ENCODE assay signal across 17 mouse cellular contexts in genomic region chr2:4083877-4084276, GRCm38 (mm10).
DNase-seq lines count a peak whose midpoint lies in the region; ATAC-seq lines count a peak whose summit lies in the region.
"Had no signal": no experiment of that assay in that cellular context is flagged by ENCODE, and none has a peak within 500 bp of the region (broad histone marks: within the 10 kb centered on the region; RNA-seq: fewer than 3 reads in every experiment).

No protein-coding gene starts in this region.

- no peak overlapping the region for H3K4me2 ChIP-seq in kidney, embryonic 16.5 days (replicated peaks; ENCODE audit: low read depth, low read length)
- H3K4me2 ChIP-seq: hindbrain, embryonic 14.5 days; limb, embryonic 12.5 days; liver, embryonic 15.5 days had no signal

- no peak overlapping the region for H3K27ac ChIP-seq in kidney, embryonic 16.5 days (ENCODE audit: low read length)
- H3K27ac ChIP-seq: heart, adult 2 months; hindbrain, embryonic 14.5 days; limb, embryonic 12.5 days; liver, embryonic 15.5 days had no signal

- H3K9ac ChIP-seq in kidney, embryonic 16.5 days (replicated peaks; ENCODE audit: low read length): no peak overlapping the region
- H3K9ac ChIP-seq: hindbrain, embryonic 14.5 days; limb, embryonic 12.5 days; liver, embryonic 15.5 days had no signal

- no peaks in the 10 kb centered on the region for H3K36me3 ChIP-seq in kidney, embryonic 16.5 days (ENCODE audit: insufficient read depth, low read length)
- H3K36me3 ChIP-seq: limb, embryonic 12.5 days; liver, embryonic 15.5 days had no signal

- no peaks in the 10 kb centered on the region for H3K9me3 ChIP-seq in kidney, embryonic 16.5 days (ENCODE audit: low read length)
- H3K9me3 ChIP-seq: limb, embryonic 12.5 days; liver, embryonic 15.5 days had no signal

- 71% methylated on average over 6 of the region's 6 CpGs for WGBS in kidney, embryonic 16.5 days

- H3K4me1 ChIP-seq in kidney, embryonic 16.5 days (ENCODE audit: insufficient read depth, low read length): no peaks in the 10 kb centered on the region
- H3K4me1 ChIP-seq: limb, embryonic 12.5 days; liver, embryonic 15.5 days had no signal

- DNase-seq in cerebellum, adult 11 months: no peak
- DNase-seq in kidney, postnatal 10 days: peak; percentile 34
- peak; percentile 6 for DNase-seq in NIH3T3 (ENCODE audit: low read depth)
- peak; percentile 25 to 65 for DNase-seq in cerebellum, postnatal 25 days
- DNase-seq in left cerebral cortex, postnatal 14 days (ENCODE audit: low spot score in 2 of 2): no peak
- no peak for DNase-seq in spleen, adult 18-20 months
- DNase-seq: heart, adult 2 months; lung, postnatal 14 days; right cerebral cortex, adult 18-20 months; thymus, postnatal 25 days had no signal

- H3K4me3 ChIP-seq in kidney, embryonic 16.5 days (ENCODE audit: low read length): no peak overlapping the region
- H3K4me3 ChIP-seq: heart, adult 2 months; limb, embryonic 12.5 days; liver, embryonic 15.5 days had no signal

- peak; percentile 60 for ATAC-seq in cerebellum, adult (ENCODE audit: insufficient number of reproducible peaks, low FRiP score, low TSS enrichment)
- no peak for ATAC-seq in kidney, embryonic 16.5 days (ENCODE audit: low FRiP score, low TSS enrichment)
- ATAC-seq: forebrain, embryonic 16.5 days; Patski had no signal

- H3K27me3 ChIP-seq in kidney, embryonic 16.5 days (ENCODE audit: insufficient read depth, low read length): no peaks in the 10 kb centered on the region
- H3K27me3 ChIP-seq: limb, embryonic 12.5 days; liver, embryonic 15.5 days had no signal

- intact Hi-C loops in left cerebral cortex, postnatal 14 days (cut with DNase I): no loop called here

Comparison
In these comparisons a context has a peak if more than half of its experiments do, and no peak if none do; other contexts are left out.
1. DNase-seq: peak in kidney, postnatal 10 days (single experiment), NIH3T3 (single experiment) and cerebellum, postnatal 25 days (2 of 2); none in cerebellum, adult 11 months (single experiment), left cerebral cortex, postnatal 14 days (0 of 2) and spleen, adult 18-20 months (0 of 2).